Mouse (Mus musculus): ENCODE measurements around the gene Xrcc4. TPM values are rescaled to one million over a fixed set of nuclear protein-coding genes. Genes with fewer than 3 reads are reported as not detected.

The Xrcc4 gene
- polyA plus RNA-seq, 1 experiment from 2014 or later = 13.6 TPM

Other genes with a start within 250 kb of the Xrcc4 start
- 72.3 and 78.5 TPM in 2 replicates for gene Tmem167, start 485 bp downstream of the Xrcc4 start, polyA plus RNA-seq (2014; fragmentation: Nextera tagmentation; extraction: Ambion mirVana)

All from embryonic facial prominence, embryonic 11.5 days (tissue).